Mouse (Mus musculus): ENCODE measurements at regions not wholly inside any gene's neighbourhood (a gene's known extent, or its start where the extent isn't known, plus 50 kb on each side); places are given as distances from the start of the nearest gene placed in this dataset.

- no peak for TF ChIP-seq CTCF (IDR thresholded peaks at IDR 0.05; ENCODE audit: borderline replicate concordance, insufficient read depth, low read length)
- no peak for TF ChIP-seq POLR2A (IDR thresholded peaks at IDR 0.05; ENCODE audit: low read depth, low read length)
Observed at GRCm38 (mm10) chr2:108622367-108623162, 658.0 kb upstream of the Kif18a start.

Data from embryonic fibroblast, embryonic 13.5 days (primary cell).